Mouse (Mus musculus) limb, embryonic 14.5 days (tissue): ENCODE results near the gene Mtch1. TPM values are rescaled to one million over a fixed set of nuclear protein-coding genes. Genes with fewer than 3 reads are reported as not detected.

Experiments
- ATAC-seq: fragments of 200-750 bp; cut with Nextera tagmentation; 2 replicates; pipeline ENCODE4 v1.8.0; 2017; ENCODE audit warnings: low read depth, moderate number of reproducible peaks, moderate TSS enrichment; ENCODE audit not compliant: low FRiP score
- DNase-seq: peaks from one replicate; pipeline ENCODE4 v3.0.0-alpha.2; 2015; ENCODE audit warnings: low spot score
- H3K27ac ChIP-seq: fragments of 300-500 bp; sonication (generic); replicated peaks from 2 replicates; pipeline ENCODE4 v1.5.1; 2014; ENCODE audit warnings: low read depth, mild to moderate bottlenecking, low read length, moderate library complexity, mixed read lengths
- H3K27me3 ChIP-seq: fragments of 300-500 bp; sonication (generic); 2 replicates; pipeline ENCODE4 v1.6.1; 2014; ENCODE audit warnings: low read length, mixed read lengths; ENCODE audit not compliant: control insufficient read depth, insufficient read depth
- H3K36me3 ChIP-seq: fragments of 300-500 bp; sonication (generic); 2 replicates; pipeline ENCODE4 v1.6.1; 2014; ENCODE audit warnings: mild to moderate bottlenecking, low read length, moderate library complexity, mixed read lengths; ENCODE audit not compliant: control insufficient read depth, insufficient read depth
- H3K4me1 ChIP-seq: fragments of 300-500 bp; sonication (generic); 2 replicates; pipeline ENCODE4 v1.6.1; 2014; ENCODE audit warnings: antibody characterized with exemption, low read length, mixed read lengths; ENCODE audit not compliant: control insufficient read depth, insufficient read depth
- H3K4me2 ChIP-seq: fragments of 300-500 bp; sonication (generic); replicated peaks from 2 replicates; pipeline ENCODE4 v1.6.1; 2014; ENCODE audit warnings: low read depth, mild to moderate bottlenecking, low read length, moderate library complexity; ENCODE audit not compliant: severe bottlenecking
- H3K4me3 ChIP-seq: fragments of 300-500 bp; sonication (generic); replicated peaks from 2 replicates; pipeline ENCODE4 v1.5.1; 2014; ENCODE audit warnings: low read length
- H3K9ac ChIP-seq: fragments of 300-500 bp; sonication (generic); 2 replicates; pipeline ENCODE4 v1.6.1; 2014; ENCODE audit warnings: mild to moderate bottlenecking, low read depth, low read length, moderate library complexity; ENCODE audit not compliant: severe bottlenecking
- H3K9me3 ChIP-seq: fragments of 300-500 bp; sonication (generic); 2 replicates; pipeline ENCODE4 v1.6.1; 2016; ENCODE audit warnings: low read length; ENCODE audit not compliant: control insufficient read depth
- POLR2A ChIP-seq: fragments of 200-500 bp; IDR thresholded peaks from 2 replicates; pipeline ENCODE4 v1.8.0; 2012; ENCODE audit warnings: inconsistent platforms, mild to moderate bottlenecking, moderate library complexity, borderline replicate concordance; ENCODE audit not compliant: insufficient read depth, insufficient read length; ENCODE audit errors: extremely low read depth
- WGBS: fragments of 180-500 bp; shearing (Covaris S2); extraction: QIAGEN DNeasy Blood & Tissue Kit; methylation state at CpG from one replicate; pipeline ENCODE4 v1.1.7; 2014; 5-methylcytosine and 5-hydroxymethylcytosine counted together
- polyA plus RNA-seq, 2 experiments: library from polyadenylated mRNA; depleted of rRNA in 1 of 2; stranded (reverse) in 1 of 2; unstranded in 1 of 2; fragments of >200 nt; fragmentation: Nextera tagmentation in 1 of 2; extraction: Ambion mirVana in 1 of 2; gene quantifications; 2 replicates each; pipeline versions ENCODE4 v1.2.1 to v1.2.3; 2012 to 2014

Mtch1 gene
- polyA plus RNA-seq, 2 experiments = 420 to 469 TPM

DNA sequence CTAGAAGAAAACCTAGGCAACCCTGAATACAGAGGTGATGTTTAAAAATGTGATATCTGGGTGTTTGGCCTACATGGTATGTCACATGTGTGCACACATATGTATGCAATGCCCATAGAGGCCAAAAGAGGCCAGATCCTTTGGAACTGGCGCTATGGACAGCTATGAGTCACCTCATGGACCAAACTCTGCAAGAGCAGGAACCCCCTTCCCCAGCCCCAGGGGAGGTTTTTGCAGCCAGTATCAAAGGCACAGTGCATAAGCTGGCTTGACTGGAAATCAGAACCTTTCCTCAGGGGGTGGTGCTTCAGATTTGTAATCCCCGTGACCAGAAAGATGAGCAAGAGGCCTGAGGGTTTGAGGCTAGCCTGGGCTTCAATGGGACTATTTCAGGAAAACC is 35.7 kb downstream of the Mtch1 start:
- DNase-seq (no peak), ATAC-seq (no peak)
- Histone ChIP-seq H3K27me3 (no peaks in the 10 kb centered on the region), H3K9ac (no peak overlapping the region), H3K9me3 (no peaks in the 10 kb centered on the region), H3K4me1 (peaks cover 8% of the 10 kb centered on the region), H3K4me2 (no peak overlapping the region), H3K27ac (no peak overlapping the region), H3K36me3 (no peaks in the 10 kb centered on the region), H3K4me3 (no peak overlapping the region)
- TF ChIP-seq POLR2A = no peak
- 80% methylated on average over 2 of the region's 2 CpGs for WGBS

DNA sequence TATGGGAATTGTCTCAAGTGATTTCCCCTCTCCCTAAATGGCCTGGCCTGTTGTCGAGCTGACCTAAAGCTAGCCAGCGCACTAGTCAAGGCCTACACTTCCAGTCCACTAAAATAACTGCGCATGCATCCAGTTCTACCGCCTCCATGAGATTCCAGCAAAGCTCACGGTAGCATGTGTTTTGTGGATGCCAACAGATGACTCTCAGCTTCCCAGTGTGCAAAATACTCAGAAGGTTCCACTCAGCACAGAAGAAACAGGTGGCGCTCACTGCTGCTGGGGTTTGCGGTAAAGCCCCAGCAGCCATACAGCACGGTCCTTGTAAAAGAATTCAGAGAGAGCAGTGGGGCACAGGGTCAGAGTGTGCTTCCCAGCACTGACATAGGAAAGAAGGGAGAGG is 36.1 kb downstream of the Mtch1 start:
- no peaks in the 10 kb centered on the region for H3K9me3 ChIP-seq
- 75% methylated on average over 8 of the region's 8 CpGs for WGBS
- ATAC-seq (no peak), DNase-seq (no peak)
- H3K27me3 ChIP-seq = no peaks in the 10 kb centered on the region
- H3K36me3 ChIP-seq = no peaks in the 10 kb centered on the region
- no peak overlapping the region for H3K4me3 ChIP-seq
- no peak overlapping the region for H3K27ac ChIP-seq
- no peak for TF ChIP-seq POLR2A
- no peak overlapping the region for H3K4me2 ChIP-seq
- no peak overlapping the region for H3K9ac ChIP-seq
- H3K4me1 ChIP-seq = peaks cover 13% of the 10 kb centered on the region

DNA sequence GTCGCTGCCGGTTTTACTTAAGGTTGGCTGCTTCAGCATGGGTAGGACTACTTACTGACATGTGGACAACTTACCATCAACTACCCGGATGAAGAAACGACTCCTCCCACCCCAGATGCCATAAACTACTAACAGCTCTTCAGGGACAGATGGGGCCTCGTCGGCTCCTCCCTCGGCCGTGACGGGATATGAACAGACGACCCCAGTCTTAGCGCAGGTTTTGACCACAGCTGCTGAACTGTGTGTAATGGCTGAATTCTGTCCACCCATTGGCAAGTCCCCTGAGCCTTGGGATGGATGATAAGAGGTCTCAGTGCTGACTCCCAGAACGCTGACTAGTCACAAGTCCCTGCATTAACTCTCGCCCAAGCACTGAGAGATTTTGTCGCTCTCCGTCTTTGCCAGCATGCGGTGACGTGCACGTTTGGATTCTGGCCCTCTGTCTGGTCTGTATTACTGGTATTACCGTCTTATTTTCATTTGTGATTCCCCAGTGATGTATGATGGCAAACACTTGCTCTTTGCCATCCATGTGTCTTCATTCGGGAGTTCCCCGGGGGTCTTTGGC is 37.6 kb downstream of the Mtch1 start:
- 60% methylated on average over 21 of the region's 21 CpGs for WGBS
- no peaks in the 10 kb centered on the region for H3K36me3 ChIP-seq
- H3K4me2 ChIP-seq = no peak overlapping the region
- H3K9me3 ChIP-seq = no peaks in the 10 kb centered on the region
- H3K9ac ChIP-seq = no peak overlapping the region
- no peak overlapping the region for H3K4me3 ChIP-seq
- TF ChIP-seq POLR2A = no peak
- 0 out of 2 replicates have a peak overlapping the region, but pooled peaks have one; percentile 4 for H3K27ac ChIP-seq
- DNase-seq (peak; percentile 40), ATAC-seq (no peak)
- H3K4me1 ChIP-seq = peaks cover 18% of the 10 kb centered on the region
- no peaks in the 10 kb centered on the region for H3K27me3 ChIP-seq

DNA sequence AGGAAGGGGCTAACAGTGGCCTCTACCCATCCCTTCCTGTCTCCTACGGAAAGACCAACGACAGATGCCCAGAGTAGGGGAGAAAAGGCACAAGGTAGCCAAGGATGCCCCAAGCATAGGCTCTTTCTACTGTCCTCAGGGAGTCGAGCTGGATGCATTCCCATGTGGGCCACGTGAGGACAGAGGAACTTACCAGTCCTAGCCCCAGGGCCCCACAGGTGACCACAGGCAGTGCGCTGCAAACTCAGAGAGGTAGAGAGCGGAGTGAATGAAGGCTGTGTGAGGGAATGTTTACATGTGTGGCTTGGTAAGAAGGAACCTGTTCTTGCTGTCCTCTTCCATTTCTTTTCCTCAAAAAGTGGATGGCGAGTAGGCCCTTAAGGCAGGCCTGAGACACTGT is 41.9 kb downstream of the Mtch1 start:
- Histone ChIP-seq H3K9me3 (no peaks in the 10 kb centered on the region), H3K36me3 (peaks cover 6% of the 10 kb centered on the region; the same call in 1 of the 2 replicates), H3K4me2 (no peak overlapping the region), H3K9ac (no peak overlapping the region), H3K27me3 (no peaks in the 10 kb centered on the region), H3K27ac (no peak overlapping the region), H3K4me1 (peaks cover 37% of the 10 kb centered on the region), H3K4me3 (no peak overlapping the region)
- no peak for TF ChIP-seq POLR2A
- ATAC-seq (no peak), DNase-seq (no peak)
- WGBS = 55% methylated on average over 7 of the region's 7 CpGs

DNA sequence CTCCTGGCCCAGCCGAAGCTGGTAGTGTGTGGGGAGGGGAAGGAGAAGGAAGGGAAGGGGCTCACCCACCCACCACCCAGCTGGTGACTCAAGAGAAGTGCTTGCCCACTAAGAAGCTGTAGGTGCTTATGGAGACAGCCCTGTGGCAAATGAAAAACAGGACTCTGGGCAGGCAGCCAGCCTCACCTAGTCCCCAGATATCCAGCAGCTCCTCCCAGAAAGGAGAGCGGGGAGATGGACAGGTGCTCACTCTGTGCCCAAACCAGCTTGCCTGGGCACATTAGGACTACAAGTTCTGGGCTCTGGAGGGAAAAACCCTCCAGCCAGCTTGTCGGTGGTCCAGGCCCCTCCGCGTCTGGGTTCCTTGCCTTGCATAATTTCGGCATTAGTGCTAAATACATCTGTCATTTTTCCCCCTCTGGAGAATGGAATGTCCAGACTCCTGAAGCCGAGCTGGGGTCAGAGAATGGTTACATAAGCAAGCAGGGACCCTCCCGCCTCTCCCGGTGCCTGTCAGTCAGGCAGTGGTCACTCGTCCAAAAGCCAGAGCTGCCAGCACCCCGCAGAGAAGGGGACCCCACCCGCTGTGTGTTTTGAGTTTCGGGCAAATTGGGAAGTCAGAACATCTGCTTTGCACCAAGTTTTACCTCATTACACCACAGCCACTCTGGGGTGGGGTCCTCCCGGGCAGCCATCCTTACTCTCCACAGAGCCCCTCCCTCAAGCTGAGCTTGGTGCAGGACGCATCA is 42.5 kb downstream of the Mtch1 start:
- ATAC-seq = no peak
- no peak overlapping the region for H3K4me3 ChIP-seq
- 14% methylated on average over 15 of the region's 15 CpGs for WGBS
- DNase-seq = peak; percentile 49
- H3K36me3 ChIP-seq = peaks cover 7% of the 10 kb centered on the region
- H3K9me3 ChIP-seq = no peaks in the 10 kb centered on the region
- H3K4me2 ChIP-seq = peak overlapping the region; percentile 10
- peaks cover 37% of the 10 kb centered on the region for H3K4me1 ChIP-seq
- no peaks in the 10 kb centered on the region for H3K27me3 ChIP-seq
- TF ChIP-seq POLR2A = no peak
- H3K27ac ChIP-seq = peak overlapping the region; percentile 43; the same call in 1 of the 2 replicates
- 0 out of 2 replicates have a peak overlapping the region, but pooled peaks have one; percentile 12 for H3K9ac ChIP-seq
